Mouse (Mus musculus) heart, postnatal 36 days (tissue): ENCODE measurements around the gene Cherp. TPM values are rescaled to one million over a fixed set of nuclear protein-coding genes. Genes with fewer than 3 reads are reported as not detected.

Experiments used
- DNase-seq, 2 experiments: peaks; one replicate each; pipeline ENCODE4 v3.0.0; 2021 to 2022
- intact Hi-C: fragments of 180-260 bp; cut with DNase I; formaldehyde crosslinking; loops from one replicate; pipeline ENCODE4 v1.15.1; 2025
- total RNA-seq, 2 experiments: library from RNA; stranded (reverse); gene quantifications; 2 replicates each; pipeline ENCODE4 v1.2.3; 2021

Cherp gene
- total RNA-seq, result 10 to 100 TPM; 36.4 to 45.2 TPM

GRCm38 (mm10) chr8:72474826-72475546 lies at the start of gene Cherp:
Cherp (minus strand) TSS chr8:72475226.
- intact Hi-C loops, result loop anchor here (5.0 kb wide), 2 partner anchors 233 to 247 kb away; partner anchors contain the start of genes Ap1m1 and Sin3b
- DNase-seq, result peak; percentile 95 to 96

GRCm38 (mm10) chr8:72521888-72522287 lies 46.9 kb upstream of the Cherp start:
- DNase-seq, result no peak
- intact Hi-C loops, result no loop called here

DNA sequence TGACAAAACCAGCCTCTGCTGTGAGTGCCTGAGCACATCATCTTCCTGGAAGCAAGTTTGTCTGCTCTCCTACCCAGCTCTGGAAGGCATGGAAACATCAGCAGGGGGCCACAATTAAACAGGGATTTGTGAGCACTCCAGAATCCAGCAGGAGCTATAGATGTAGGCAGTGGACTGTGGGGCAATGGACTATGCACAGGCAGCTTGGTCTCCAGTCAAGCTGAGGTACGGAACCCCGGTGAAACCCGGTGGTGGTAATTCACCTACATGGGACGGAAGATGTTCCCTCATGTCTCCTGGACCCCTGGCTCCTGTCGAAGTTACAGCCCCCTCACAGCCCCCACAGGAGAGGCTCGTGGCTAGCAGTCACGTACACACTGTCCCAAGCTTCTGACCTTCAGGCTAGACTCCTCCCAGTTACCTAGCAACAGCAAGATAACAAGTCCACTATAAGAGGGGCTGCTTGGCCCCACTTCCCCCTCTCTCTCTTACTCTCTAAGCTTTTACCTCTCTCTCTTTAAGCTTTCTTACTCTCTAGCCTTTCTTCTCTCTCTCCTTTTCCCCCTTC lies 42.5 kb upstream of the Cherp start:
- peak in 1 of 2 experiments; percentile 22 for DNase-seq
- intact Hi-C loops, result no loop called here

- intact Hi-C loops, result no loop called here
- no peak for DNase-seq
Measured at GRCm38 (mm10) chr8:72513158-72513557, 38.1 kb upstream of the Cherp start.

DNA sequence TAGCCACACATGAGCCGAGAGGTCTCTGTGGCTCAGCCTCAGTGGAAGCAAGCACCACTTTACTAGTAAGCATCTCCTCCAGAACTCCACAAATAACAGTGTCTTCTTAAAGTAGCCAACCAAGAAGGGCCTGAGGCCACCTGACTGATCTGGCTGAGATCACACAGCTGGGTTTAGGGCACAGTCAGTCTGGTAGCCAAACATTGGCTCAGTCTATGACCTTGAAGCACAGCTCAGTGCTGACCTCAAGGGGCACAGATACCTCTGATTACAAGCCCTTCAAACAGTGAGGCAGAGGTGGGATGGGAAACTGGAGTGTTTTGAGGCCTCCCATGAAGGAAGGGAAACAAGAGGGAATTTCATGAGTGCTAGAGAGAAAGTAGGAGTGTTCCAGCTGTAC lies 37.6 kb upstream of the Cherp start:
- intact Hi-C loops, result no loop called here
- DNase-seq, result no peak

- no peak for DNase-seq
- intact Hi-C loops, result no loop called here
Measured at GRCm38 (mm10) chr8:72507505-72507904, 32.5 kb upstream of the Cherp start.

DNA sequence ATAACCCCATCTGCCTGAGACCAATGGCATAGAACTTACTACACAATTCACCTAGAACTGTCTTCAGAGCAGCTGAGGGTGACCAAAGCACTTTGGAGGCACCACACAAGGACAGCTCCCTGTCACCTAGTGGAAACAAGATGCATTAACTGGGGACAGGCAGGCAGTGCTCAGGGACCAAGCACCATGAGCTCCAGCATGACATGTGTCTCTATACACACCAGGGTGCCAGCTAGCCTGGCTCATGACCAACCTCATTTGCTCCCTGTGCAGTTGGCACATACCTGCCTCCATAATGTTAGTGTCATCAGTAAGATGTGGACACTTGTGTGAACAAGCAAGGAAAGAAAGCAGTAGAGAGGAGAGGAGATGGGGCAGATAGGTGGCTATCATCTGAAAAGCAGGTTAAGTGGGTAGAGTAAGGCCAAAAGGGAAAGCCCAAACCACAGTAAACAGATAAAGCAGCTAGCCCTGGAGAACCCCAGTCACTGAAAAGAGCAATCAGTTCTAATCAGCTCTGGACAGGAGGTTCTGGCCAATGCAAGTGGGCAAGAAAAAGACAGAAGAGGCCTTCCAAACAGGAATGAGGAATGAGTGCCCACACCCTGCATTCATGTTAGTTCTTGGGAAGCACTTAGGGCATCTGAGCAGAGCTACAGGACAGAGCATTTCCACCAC lies 29.8 kb upstream of the Cherp start:
- no peak for DNase-seq
- intact Hi-C loops, result no loop called here

DNA sequence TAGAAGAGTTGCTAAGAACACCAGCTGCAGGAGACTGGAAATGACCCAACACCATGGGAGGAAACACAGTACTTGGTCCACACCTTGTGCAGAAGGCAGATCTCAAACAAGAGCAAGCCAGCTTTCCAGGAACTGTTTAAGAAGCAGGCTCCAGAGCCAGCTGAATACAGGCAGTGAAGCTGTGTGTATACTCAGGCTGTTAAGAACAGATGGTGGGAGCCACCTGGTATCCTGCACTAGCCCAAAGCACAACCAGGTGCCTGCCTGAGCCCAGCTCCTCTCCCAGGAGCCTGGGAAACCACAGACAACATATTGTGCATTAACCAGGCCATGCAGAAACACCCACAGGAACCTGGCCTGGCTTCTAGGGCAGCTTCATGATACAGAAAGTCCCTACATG lies 29.1 kb upstream of the Cherp start:
- intact Hi-C loops, result no loop called here
- DNase-seq, result no peak

DNA sequence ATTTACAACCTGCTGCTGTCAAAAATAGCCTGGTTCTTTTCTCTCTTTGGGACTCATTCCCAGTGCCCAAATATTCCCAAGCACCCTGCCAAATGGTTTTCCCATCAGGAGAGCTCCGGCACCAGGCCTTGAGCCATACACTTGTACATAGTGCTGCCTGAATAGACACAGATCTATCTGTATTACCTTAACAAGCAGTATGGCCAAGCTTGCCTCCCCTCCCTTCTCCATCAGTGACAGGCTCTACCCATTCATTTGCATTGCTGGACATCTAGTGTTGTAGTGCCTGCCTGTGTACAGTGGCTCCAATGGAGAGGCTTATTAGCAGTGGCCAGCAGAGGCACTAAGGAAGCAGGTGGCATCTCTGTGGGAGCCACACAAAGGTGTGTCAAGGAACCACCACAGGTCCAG lies 25.5 kb upstream of the Cherp start:
- DNase-seq, result peak in 1 of 2 experiments; percentile 42
- intact Hi-C loops, result no loop called here

- DNase-seq, result peak; percentile 54 to 58
- intact Hi-C loops, result no loop called here
Measured at GRCm38 (mm10) chr8:72499521-72500284, 24.7 kb upstream of the Cherp start.

DNA sequence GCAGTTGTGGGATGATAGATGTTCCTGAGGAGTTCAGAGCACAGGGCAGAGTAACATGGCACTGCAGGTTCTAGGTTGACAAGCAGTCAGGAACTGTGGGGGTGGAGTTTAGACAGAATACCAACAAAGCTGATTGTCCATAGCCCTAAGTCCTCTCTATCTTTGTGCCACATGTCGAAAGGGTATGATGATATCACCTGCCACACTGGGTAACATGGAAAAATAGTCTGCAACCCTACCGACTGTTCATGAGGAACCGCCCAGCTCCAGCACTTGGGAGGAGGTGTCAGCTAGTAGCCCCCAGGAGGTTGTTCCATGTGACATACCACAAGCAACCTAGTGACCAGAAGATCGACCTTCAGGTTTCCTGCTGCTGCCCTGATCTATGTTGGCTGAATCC lies 23.5 kb upstream of the Cherp start:
- DNase-seq, result no peak
- intact Hi-C loops, result no loop called here

- no peak for DNase-seq
- intact Hi-C loops, result no loop called here
Measured at GRCm38 (mm10) chr8:72497911-72498310, 22.9 kb upstream of the Cherp start.

- no peak for DNase-seq
- intact Hi-C loops, result no loop called here
Measured at GRCm38 (mm10) chr8:72496217-72496616, 21.2 kb upstream of the Cherp start.

DNA sequence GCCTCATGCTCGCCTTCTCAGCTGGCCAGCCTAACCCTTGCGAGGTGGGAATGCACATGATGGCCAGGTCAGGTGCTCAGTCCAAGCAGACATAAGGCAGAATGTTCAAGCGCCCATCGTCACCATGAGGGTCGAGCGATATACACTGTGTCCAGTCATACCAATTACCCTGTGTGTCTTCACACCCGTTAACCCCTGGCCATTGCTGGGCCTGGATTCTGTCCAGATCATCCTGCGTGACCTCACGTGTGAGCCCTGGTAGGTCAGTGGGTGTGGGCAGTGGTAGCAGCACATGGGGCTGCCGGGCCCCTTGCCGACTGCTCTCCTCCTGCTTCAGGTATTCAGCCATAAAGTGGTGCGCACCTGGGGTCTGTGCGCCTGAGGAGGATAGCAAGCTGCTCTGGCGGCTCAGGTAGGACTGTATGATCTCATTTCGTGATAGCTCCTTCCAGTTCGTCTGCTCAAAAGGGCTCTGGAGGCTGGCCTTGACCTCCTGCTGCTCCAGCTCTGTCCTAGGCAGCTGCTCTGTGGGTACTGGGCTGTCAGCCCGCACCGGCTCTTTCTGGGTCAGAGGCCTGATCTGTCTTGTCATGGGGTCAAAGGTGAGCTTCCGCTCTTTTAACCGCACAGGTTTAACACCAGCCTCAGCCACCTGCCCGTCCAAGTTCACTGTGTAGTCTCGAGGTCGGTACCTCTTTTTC lies 20.5 kb upstream of the Cherp start:
- intact Hi-C loops, result no loop called here

GRCm38 (mm10) chr8:72493381-72493780 lies 18.4 kb upstream of the Cherp start:
- no peak for DNase-seq

More for the DNA sequence above, 20.5 kb upstream of the Cherp start:
- no peak for DNase-seq

GRCm38 (mm10) chr8:72492622-72493081 lies 17.6 kb upstream of the Cherp start:
- intact Hi-C loops, result loop anchor here (2.0 to 5.0 kb wide), 2 partner anchors 56 to 70 kb away; partner anchors contain the start of genes Eps15l1 and Med26
- peak; percentile 99 for DNase-seq

More at GRCm38 (mm10) chr8:72493381-72493780, 18.4 kb upstream of the Cherp start:
- intact Hi-C loops, result loop anchor here (2.0 to 5.0 kb wide), 2 partner anchors 55 to 71 kb away; partner anchors contain the start of genes Eps15l1 and Med26

DNA sequence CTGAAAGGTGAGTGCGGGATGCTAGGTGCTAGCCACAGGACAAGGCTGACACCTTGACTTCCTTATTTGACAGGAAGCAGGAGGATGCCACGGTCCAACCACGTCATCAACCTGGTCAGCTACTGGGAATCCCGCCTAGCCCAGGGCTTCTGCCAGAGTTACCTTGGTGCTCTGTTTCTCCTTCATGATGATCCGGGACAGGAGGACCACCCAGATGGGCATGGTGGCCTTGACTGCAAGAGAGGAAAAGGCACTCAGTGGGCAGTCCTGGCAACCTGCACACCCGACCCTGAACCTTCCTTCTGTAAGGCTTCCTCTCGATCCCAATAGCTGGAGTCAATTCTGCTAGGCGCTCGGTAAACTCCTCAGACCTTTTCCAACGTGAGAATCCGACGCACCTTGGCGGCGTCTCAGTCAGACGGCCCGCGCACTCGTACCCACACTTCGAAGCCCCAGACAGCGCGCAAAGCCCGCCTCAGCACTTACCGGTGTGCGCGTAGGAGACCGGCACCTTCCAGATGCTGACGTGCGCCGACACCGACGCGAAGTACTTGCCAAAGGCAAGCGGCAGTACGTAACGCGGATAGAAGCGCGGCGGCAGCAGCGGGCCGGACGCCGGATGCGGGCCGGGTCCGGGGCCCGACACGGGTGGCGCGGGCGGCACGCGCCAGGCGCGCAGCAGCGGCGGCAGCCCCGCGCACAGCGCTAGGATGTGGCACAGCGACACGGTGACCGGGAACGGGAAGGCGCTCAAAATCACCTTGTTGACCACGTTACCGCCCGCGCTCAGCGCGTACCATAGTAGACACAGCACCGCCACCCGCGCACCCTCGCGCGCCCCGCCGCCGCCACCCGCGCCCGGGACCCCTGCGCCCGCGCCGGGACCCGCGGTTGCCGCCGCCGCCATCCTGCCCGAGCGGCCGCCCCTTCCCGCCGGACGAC lies 16.9 kb upstream of the Cherp start, which contains the start of gene Slc35e1:
TSS of gene Slc35e1 (minus strand) at position 935 of the 942 bp plus-strand sequence.
- intact Hi-C loops, result loop anchor here (2.0 to 5.0 kb wide), 3 partner anchors 15 to 70 kb away; partner anchors contain the start of genes Eps15l1 and Med26
- no peak for DNase-seq

GRCm38 (mm10) chr8:72491017-72491416 lies 16.0 kb upstream of the Cherp start:
- intact Hi-C loops, result loop anchor here (2.0 to 5.0 kb wide), 2 partner anchors 14 to 69 kb away; partner anchors contain the start of gene Eps15l1

DNA sequence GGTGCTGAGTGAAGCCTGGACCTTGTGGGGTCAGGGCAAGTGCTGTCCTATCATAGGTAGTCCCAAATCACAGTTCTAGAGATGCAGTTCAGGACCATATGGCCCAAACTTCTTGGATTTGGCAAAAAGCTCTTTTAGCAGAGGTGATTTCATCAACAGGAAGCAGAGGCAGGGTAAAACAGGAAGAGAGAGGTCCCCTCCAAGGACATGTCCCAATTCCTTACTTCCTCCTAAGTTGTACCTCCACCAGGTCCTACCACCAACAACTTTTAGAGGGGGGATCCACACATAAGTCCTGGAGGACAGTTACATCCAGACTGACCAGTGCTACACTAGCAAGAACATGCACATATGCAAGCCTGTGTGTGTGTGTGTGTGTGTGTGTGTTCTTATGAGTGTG lies 12.0 kb upstream of the Cherp start:
- intact Hi-C loops, result no loop called here
- DNase-seq, result no peak

More at GRCm38 (mm10) chr8:72491017-72491416, 16.0 kb upstream of the Cherp start:
- DNase-seq, result no peak
